Mouse (Mus musculus): Measurements from ENCODE around the gene Car14. TPM values are rescaled to one million over a fixed set of nuclear protein-coding genes. Genes with fewer than 3 reads are reported as not detected.
"Not testable (repeated sequence)": the region's sequence is repeated elsewhere in the genome, so short reads cannot be mapped to it uniquely, and the experiment has no call there.

Car14 gene
- polyA plus RNA-seq, 1 experiment from 2014 or later = 98.8 TPM

DNA sequence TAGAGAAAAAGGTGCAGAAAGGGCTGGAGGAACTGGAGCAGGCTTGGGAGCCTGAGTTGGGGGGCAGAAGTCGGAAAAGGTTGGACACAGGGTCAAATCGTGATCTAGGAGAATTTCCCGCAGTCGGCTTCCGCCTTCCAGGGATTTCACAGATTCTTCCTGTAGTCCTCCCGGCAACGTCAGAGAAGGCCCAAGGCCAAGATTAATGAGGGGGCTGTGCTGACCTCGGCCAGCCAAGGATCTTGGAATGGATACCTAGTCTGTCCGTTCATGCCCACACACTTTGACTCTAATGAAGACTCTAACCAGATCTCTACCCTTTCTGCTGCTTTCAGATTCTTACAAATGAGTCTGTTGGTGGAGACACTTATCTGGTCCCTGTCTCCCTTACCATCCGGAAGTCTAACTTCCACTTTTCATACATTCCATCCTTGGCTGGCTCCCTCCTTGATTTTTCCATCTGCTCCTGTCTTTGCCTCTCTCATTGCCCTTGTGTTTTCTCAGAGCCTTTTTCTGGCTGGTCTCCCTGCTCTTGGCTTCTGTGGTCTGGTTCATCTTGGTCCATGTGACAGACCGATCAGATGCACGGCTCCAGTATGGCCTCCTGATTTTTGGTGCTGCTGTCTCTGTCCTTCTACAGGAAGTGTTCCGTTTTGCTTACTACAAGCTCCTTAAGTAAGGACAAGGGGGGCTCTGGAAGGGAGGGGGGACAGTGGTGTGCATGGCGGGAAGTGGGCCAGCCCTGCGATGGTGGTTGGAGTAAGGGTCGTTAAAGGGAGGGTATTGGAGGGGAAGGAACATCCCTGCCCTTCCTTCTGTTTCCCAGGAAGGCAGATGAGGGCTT lies 10.0 kb downstream of the Car14 start:
- H3K36me3 ChIP-seq (replicated peaks) = peaks cover 29% of the 10 kb centered on the region
- peaks cover 44% of the 10 kb centered on the region for H3K4me1 ChIP-seq
- H3K4me3 ChIP-seq = peak overlapping the region; percentile 82
- no peaks in the 10 kb centered on the region for H3K9me3 ChIP-seq
- WGBS = 19% methylated on average over 16 of the region's 16 CpGs
- peak overlapping the region; percentile 85 for H3K27ac ChIP-seq
- peaks cover 16% of the 10 kb centered on the region for H3K27me3 ChIP-seq (ENCODE audit: poor library complexity, severe bottlenecking)
- DNase-seq (ENCODE audit: extremely low spot score, low spot score) = peak; percentile 43

DNA sequence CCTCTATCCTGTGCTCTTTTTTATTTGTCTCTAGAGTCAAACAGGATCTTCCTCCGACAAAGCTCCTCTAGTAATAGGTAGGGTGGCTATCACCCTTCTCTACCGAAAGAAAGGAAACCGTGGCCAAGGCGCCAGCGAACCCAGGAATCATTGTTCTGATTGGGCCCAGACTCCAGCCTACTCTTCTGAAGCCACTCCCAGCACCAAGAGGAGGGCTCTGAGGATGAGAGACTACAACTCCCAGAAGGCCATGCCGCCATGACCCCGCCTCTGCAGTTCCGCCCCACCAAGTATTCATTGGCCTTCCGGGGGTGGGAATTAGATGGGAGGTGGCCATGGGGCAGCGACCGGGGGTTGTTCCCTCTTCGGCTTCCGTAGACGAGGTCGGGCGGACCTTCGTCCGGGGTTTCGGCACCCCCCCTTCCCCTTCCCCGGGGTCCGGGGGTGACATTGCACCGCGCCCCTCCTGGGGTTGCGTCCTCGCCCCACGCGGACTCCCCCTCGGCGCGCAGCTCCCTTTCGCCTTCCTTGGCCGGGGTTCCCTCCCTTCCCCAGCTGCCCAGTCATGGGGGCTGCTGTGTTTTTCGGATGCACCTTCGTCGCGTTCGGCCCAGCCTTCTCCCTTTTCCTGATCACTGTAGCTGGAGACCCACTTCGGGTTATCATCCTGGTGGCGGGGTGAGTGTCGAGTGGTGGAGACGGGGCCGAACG lies 10.7 kb downstream of the Car14 start, which contains the start of gene Aph1a:
Aph1a (plus strand) TSS at position 364 of the 711 bp plus-strand sequence.
- H3K27me3 ChIP-seq (ENCODE audit: poor library complexity, severe bottlenecking) = peaks cover 16% of the 10 kb centered on the region
- H3K4me3 ChIP-seq = peak within 1 kb of the TSS; percentile 82
- peaks cover 22% of the 10 kb centered on the region for H3K36me3 ChIP-seq (replicated peaks)
- peaks cover 44% of the 10 kb centered on the region for H3K4me1 ChIP-seq
- H3K9me3 ChIP-seq = not testable (repeated sequence)
- DNase-seq (ENCODE audit: extremely low spot score, low spot score) = peak; percentile 93
- under 1% methylated on average over 30 of the region's 43 CpGs for WGBS
- H3K27ac ChIP-seq = peak within 1 kb of the TSS; percentile 85

DNA sequence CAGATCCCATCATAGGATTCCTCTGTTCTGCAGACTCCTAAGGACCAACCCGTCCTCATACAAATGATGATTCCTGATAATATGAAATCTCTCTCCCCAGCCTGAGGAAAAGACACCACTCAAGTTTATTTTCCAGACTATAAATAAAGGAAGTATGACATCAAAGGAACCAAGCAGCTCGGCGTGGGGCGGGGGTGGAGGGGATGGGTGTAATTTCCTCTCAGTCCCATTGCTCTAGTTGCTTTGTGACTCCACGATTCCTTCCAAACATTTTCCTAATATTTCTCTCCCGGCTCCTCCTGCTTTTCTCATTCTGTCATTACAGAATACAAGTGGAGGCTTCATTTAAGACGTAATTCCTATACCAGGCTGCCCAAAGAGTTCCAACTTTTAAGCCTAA lies 11.4 kb downstream of the Car14 start:
- Histone ChIP-seq H3K27ac (peak overlapping the region; percentile 84), H3K9me3 (no peaks in the 10 kb centered on the region), H3K36me3 (replicated peaks) (peaks cover 15% of the 10 kb centered on the region), H3K4me1 (peaks cover 44% of the 10 kb centered on the region), H3K4me3 (peak overlapping the region; percentile 82), H3K27me3 (ENCODE audit: poor library complexity, severe bottlenecking) (peaks cover 16% of the 10 kb centered on the region)
- 33% methylated on average over 7 of the region's 7 CpGs for WGBS
- DNase-seq (ENCODE audit: extremely low spot score, low spot score) = no peak

DNA sequence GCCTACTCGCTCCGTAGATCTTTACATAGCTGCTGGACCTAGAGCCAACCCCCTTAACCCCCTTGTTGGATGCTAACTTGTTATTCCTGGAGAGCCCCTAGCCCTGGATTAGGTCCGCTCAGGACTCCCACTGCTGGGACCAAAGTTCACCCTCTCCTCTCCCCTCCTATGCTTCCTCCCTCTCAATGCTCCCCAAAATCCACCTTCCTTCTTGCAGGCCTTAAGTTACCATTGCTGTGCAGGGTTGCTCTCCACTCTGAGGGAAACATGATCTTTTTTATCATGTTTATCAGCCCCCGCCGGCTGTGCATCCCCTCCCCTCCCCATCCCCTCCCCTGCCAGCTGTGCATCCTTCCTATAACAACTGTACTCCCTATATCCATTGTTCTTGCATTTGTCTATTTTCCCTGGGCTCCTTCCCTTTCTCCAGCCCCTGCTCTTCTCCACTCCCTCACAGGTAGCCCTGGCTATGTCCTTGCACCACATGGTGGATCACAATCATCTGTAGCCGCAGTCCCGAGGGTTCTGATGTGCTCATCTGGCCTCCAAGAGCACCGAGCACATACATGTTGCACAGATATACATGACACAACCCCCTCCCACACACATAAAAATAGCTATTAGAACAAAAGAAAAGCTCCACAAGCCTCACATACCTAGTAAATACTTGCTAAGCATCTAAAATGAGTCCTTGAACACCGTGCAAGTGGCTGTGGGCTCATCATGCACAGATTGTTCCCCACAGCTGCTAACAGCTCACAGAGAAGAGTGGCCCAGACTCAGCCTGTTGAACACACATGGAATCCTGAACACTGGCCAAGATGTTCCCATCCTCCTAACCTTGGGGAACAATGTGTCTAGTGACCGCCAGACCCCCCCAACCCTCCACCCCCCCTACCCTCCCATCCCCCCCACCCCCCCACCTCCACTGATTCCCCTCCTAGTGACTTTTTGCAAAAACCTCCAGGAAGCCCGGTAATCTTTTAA lies 12.1 kb downstream of the Car14 start:
- Histone ChIP-seq H3K4me3 (peak overlapping the region; percentile 24; the same call in 1 of the 2 replicates), H3K4me1 (peaks cover 44% of the 10 kb centered on the region)

DNA sequence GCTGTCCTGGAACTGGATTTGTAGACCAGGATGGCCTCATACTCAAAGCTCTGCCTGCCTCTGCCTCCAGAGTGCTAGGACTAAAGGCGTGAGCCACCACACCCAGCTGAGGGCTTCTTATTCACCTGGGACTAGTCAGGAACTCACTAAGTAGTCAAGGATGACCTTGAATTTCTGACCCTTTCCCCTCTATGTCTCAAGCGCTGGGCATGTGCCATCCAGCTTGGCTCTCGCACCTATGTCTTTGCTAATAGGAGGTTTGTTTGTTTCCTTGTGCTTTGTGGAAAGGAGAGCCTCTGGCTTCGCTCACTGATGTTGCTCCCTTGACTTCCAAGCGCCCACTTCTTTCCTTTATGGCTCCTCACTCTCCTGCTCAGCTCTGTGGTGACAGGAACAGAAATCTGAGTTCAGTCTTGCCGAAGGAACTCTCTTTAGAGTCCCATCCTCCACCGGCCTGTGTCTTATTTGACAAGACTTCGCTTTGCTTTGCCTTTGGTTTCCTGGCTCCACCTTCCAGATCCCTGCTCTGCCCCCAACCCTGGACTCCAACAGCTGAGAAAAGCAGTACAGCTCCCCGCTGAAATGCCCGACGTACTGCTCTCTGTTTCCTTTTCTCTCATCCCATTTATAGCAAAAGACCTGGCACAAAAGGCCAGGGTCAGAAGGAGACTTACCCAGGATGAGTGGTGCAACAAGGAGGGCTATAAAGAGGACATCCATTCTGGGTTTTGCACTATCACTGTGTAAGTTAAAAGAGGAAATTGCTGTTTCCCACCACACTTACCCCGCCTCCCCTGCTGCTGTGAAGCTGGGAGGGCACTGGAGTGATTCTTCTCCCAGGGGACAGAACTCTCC lies 13.1 kb downstream of the Car14 start, which contains the start of gene BC028528:
BC028528 (minus strand) TSS at position 795 of the 855 bp plus-strand sequence.
- H3K36me3 ChIP-seq (replicated peaks) = peaks cover 7% of the 10 kb centered on the region
- peak within 1 kb of the TSS; percentile 84 for H3K27ac ChIP-seq
- no peak for DNase-seq (ENCODE audit: extremely low spot score, low spot score)
- peak within 1 kb of the TSS; percentile 24 for H3K4me3 ChIP-seq
- H3K4me1 ChIP-seq = peaks cover 44% of the 10 kb centered on the region
- H3K9me3 ChIP-seq = no peaks in the 10 kb centered on the region
- peaks cover 16% of the 10 kb centered on the region for H3K27me3 ChIP-seq (ENCODE audit: poor library complexity, severe bottlenecking)
- WGBS = 33% methylated on average over 12 of the region's 12 CpGs

More for the DNA sequence above, 12.1 kb downstream of the Car14 start:
- Histone ChIP-seq H3K27ac (peak overlapping the region; percentile 84), H3K36me3 (replicated peaks) (peaks cover 8% of the 10 kb centered on the region), H3K9me3 (no peaks in the 10 kb centered on the region), H3K27me3 (ENCODE audit: poor library complexity, severe bottlenecking) (peaks cover 16% of the 10 kb centered on the region)
- 41% methylated on average over 11 of the region's 11 CpGs for WGBS
- DNase-seq (ENCODE audit: extremely low spot score, low spot score) = no peak

DNA sequence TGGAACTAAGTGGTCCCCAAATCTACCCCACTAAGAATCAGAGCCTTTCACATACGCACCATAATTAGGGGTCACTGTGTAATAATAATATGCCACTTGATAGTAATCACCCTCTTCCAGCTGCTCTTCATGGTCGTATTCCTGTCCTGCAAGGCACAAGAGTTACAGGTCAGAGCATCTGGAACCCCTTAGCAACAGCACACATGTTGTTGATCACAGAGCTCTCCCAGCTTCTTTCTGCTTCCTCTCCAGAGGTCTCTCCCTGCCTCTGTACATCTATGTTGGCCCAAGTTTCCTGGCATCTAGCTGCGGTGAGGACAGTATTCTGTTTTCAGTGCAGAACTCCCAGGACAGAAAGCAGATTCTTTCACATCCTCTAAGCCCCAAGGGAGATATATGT lies 14.8 kb downstream of the Car14 start:
- WGBS = 69% methylated on average over 3 of the region's 3 CpGs
- Histone ChIP-seq H3K27me3 (ENCODE audit: poor library complexity, severe bottlenecking) (peaks cover 16% of the 10 kb centered on the region), H3K9me3 (no peaks in the 10 kb centered on the region), H3K27ac (no peak overlapping the region), H3K4me3 (no peak overlapping the region), H3K36me3 (replicated peaks) (no peaks in the 10 kb centered on the region), H3K4me1 (peaks cover 31% of the 10 kb centered on the region)
- no peak for DNase-seq (ENCODE audit: extremely low spot score, low spot score)

DNA sequence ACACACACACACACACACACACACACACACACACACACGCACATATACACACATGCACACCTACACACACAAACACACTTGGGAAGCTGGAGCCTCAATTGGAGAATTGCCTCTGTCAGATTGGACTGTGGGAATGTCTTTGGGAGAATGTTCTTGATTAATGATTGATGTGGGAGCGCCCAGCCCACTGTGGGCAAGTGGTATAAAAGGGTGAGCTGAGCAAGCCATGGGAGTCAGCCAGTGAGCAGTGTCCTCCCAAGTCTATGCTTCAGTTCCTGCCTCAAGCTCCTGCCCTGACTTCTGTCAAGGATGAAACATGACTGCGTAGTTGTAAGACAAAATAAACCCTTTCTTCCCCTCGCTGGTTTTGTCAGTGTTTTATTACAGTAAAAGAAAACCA lies 16.9 kb downstream of the Car14 start:
- 90% methylated on average over 4 of the region's 4 CpGs for whole genome bisulfite sequencing
- H3K4me1 ChIP-seq = peaks cover 20% of the 10 kb centered on the region

DNA sequence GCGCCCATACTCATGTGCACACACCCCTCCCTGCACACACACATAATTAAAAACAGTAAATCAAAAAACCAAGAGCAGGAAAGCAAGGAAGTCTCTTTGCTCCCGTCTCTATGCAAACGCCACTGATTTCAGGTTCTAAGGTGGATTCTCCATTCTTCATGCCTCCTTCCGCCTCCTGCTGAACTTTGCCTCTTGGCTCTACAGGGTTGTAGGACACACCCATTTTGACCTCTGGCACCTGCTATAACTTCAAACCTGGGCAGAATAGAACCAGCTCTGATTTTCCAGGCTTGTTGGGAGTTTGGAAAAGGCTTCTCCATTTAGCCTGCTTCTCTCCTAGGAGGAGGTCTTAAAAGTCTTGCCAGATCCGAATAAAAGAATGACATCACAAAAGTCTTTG lies 20.1 kb downstream of the Car14 start:
- no peaks in the 10 kb centered on the region for H3K9me3 ChIP-seq
- H3K4me3 ChIP-seq = no peak overlapping the region
- H3K36me3 ChIP-seq (replicated peaks) = peaks cover 3% of the 10 kb centered on the region; the same call in 1 of the 2 replicates
- peaks cover 11% of the 10 kb centered on the region for H3K27me3 ChIP-seq (ENCODE audit: poor library complexity, severe bottlenecking)
- 81% methylated on average over 5 of the region's 5 CpGs for WGBS
- H3K4me1 ChIP-seq = peaks cover 22% of the 10 kb centered on the region
- no peak for DNase-seq (ENCODE audit: extremely low spot score, low spot score)
- H3K27ac ChIP-seq = no peak overlapping the region

More for the DNA sequence above, 16.9 kb downstream of the Car14 start:
- no peak overlapping the region for H3K4me3 ChIP-seq
- H3K9me3 ChIP-seq = no peaks in the 10 kb centered on the region
- H3K36me3 ChIP-seq (replicated peaks) = no peaks in the 10 kb centered on the region
- no peak overlapping the region for H3K27ac ChIP-seq
- H3K27me3 ChIP-seq (ENCODE audit: poor library complexity, severe bottlenecking) = peaks cover 15% of the 10 kb centered on the region
- DNase-seq (ENCODE audit: extremely low spot score, low spot score) = no peak

DNA sequence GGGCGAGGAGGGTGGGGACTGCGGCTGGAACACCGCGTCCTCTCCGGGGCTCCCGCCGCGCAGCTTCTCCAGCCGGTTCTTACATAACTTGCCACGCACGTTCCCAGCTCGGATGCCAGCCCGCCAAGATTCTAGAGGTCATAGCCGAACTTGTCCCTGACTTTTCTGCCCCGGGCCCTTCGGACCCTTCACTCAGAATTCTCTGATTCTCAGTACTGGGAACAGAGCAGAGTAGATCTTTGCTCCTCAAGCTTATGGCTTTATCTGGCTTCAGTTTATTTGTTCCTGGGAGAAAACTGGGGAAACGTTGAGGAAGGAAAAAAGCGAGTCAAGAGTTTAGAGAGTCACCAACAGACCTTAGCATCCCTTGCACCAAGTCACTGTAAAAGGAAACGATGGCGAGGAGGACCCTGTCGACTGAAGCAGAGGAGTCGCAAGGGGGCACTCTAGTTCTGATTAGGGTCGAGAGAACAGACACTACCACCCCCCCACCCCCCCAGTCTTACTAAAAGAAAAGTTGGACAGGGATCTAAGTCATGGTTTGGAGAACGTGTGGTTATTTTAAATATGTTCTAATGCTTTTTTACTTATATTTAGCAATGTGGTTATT lies 21.6 kb downstream of the Car14 start:
- H3K27ac ChIP-seq = peak overlapping the region; percentile 82
- H3K27me3 ChIP-seq (ENCODE audit: poor library complexity, severe bottlenecking) = peaks cover 11% of the 10 kb centered on the region
- H3K36me3 ChIP-seq (replicated peaks) = peaks cover 8% of the 10 kb centered on the region; the same call in 1 of the 2 replicates
- peak overlapping the region; percentile 67 for H3K4me3 ChIP-seq
- peaks cover 22% of the 10 kb centered on the region for H3K4me1 ChIP-seq
- WGBS = 3% methylated on average over 24 of the region's 24 CpGs
- no peaks in the 10 kb centered on the region for H3K9me3 ChIP-seq
- peak; percentile 51 for DNase-seq (ENCODE audit: extremely low spot score, low spot score)

DNA sequence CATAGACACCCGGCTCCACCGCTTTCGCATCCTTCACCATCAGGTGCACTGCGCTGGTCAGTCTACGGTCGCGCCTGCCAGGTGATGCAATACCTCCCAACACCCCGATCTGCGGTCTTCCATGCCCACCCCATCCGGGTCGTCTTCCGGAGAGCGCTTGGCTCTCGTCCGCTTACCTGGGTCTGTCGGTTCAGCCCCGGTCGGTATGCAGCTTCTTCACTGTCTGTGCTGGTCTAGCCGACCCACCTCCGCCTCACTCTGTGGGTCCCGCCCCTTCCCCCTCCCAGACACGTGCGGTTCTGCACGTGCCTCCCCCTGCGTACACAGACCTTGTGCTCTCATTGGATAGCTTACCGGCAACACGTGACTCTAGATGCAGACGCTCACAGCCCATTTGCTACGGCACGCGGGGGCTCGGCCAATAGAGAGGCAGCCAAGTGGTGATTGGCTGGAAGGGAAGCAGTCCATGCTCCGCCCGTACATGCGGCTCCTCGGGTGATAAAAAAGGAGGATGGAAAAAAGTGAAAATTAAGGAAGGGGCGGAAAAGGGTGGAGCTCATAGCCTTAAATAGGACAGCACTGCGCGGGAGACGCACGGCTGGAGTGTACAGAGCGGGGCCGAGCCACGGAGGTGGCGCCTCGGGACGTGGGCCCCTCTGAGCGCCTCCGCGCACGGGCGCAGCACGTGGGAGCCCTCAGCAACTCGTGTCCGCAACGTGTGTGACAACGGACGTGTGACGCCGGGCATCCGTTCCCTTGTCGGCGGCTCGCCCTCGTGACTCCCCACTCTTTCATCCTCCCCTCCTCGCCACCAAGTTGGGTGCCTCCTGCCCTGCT lies 22.3 kb downstream of the Car14 start, which contains the start of gene Ciart:
Ciart (minus strand) TSS at position 273 of the 837 bp plus-strand sequence.
- peaks cover 11% of the 10 kb centered on the region for H3K27me3 ChIP-seq (ENCODE audit: poor library complexity, severe bottlenecking)
- H3K36me3 ChIP-seq (replicated peaks) = peaks cover 10% of the 10 kb centered on the region
- peak within 1 kb of the TSS; percentile 82 for H3K27ac ChIP-seq
- H3K4me3 ChIP-seq = peak within 1 kb of the TSS; percentile 67
- peaks cover 22% of the 10 kb centered on the region for H3K4me1 ChIP-seq
- H3K9me3 ChIP-seq = no peaks in the 10 kb centered on the region
- under 1% methylated on average over 66 of the region's 66 CpGs for WGBS
- DNase-seq (ENCODE audit: extremely low spot score, low spot score) = peak; percentile 97

All from forebrain, embryonic 10.5 days (tissue).